Mouse (Mus musculus): Measurements from ENCODE around the gene Cse1l. TPM values are rescaled to one million over a fixed set of nuclear protein-coding genes. Genes with fewer than 3 reads are reported as not detected.

The Cse1l gene
- polyA plus RNA-seq, 1 experiment from 2014 or later, result 101 TPM

GRCm38 (mm10) chr2:166906523-166907182 is 813 bp downstream of the Cse1l start:
- H3K27me3 ChIP-seq, result no peaks in the 10 kb centered on the region
- peak overlapping the region; percentile 95 for H3K4me2 ChIP-seq (replicated peaks)
- H3K36me3 ChIP-seq, result no peaks in the 10 kb centered on the region
- peak; percentile 52 for ATAC-seq (replicated peaks)
- peak overlapping the region; percentile 100 for H3K27ac ChIP-seq (replicated peaks)
- under 1% methylated on average over 28 of the region's 28 CpGs for WGBS
- peaks cover 16% of the 10 kb centered on the region for H3K4me1 ChIP-seq
- peak overlapping the region; percentile 99 for H3K4me3 ChIP-seq
- H3K9ac ChIP-seq (replicated peaks), result peak overlapping the region; percentile 95
- H3K9me3 ChIP-seq, result no peaks in the 10 kb centered on the region

GRCm38 (mm10) chr2:166909729-166910128 is 3.9 kb downstream of the Cse1l start:
- Histone ChIP-seq H3K27ac (replicated peaks) (no peak overlapping the region), H3K27me3 (no peaks in the 10 kb centered on the region), H3K9me3 (no peaks in the 10 kb centered on the region)

GRCm38 (mm10) chr2:166910536-166910935 is 4.7 kb downstream of the Cse1l start:
- 92% methylated on average over 8 of the region's 8 CpGs for WGBS
- Histone ChIP-seq H3K9me3 (no peaks in the 10 kb centered on the region), H3K4me2 (replicated peaks) (no peak overlapping the region), H3K27me3 (no peaks in the 10 kb centered on the region), H3K4me3 (no peak overlapping the region), H3K27ac (replicated peaks) (no peak overlapping the region), H3K4me1 (peaks cover 16% of the 10 kb centered on the region), H3K9ac (replicated peaks) (no peak overlapping the region), H3K36me3 (no peaks in the 10 kb centered on the region)
- ATAC-seq (replicated peaks), result no peak

More at GRCm38 (mm10) chr2:166909729-166910128, 3.9 kb downstream of the Cse1l start:
- ATAC-seq (replicated peaks), result no peak
- Histone ChIP-seq H3K9ac (replicated peaks) (no peak overlapping the region), H3K4me2 (replicated peaks) (no peak overlapping the region), H3K4me3 (no peak overlapping the region), H3K36me3 (no peaks in the 10 kb centered on the region), H3K4me1 (peaks cover 16% of the 10 kb centered on the region)
- 96% methylated on average over 3 of the region's 3 CpGs for WGBS

GRCm38 (mm10) chr2:166923971-166924370 is 18.1 kb downstream of the Cse1l start:
- Histone ChIP-seq H3K27me3 (no peaks in the 10 kb centered on the region), H3K4me2 (replicated peaks) (no peak overlapping the region), H3K4me3 (no peak overlapping the region), H3K27ac (replicated peaks) (no peak overlapping the region), H3K9me3 (no peaks in the 10 kb centered on the region), H3K9ac (replicated peaks) (no peak overlapping the region), H3K36me3 (peaks cover 66% of the 10 kb centered on the region), H3K4me1 (no peaks in the 10 kb centered on the region)
- WGBS, result 90% methylated on average over 2 of the region's 2 CpGs
- no peak for ATAC-seq (replicated peaks)

GRCm38 (mm10) chr2:166933943-166934342 is 28.1 kb downstream of the Cse1l start:
- no peak overlapping the region for H3K4me3 ChIP-seq
- 95% methylated on average over 6 of the region's 6 CpGs for WGBS
- H3K4me2 ChIP-seq (replicated peaks), result no peak overlapping the region
- H3K27ac ChIP-seq (replicated peaks), result no peak overlapping the region
- peaks cover 70% of the 10 kb centered on the region for H3K36me3 ChIP-seq
- no peaks in the 10 kb centered on the region for H3K4me1 ChIP-seq
- ATAC-seq (replicated peaks), result no peak
- no peaks in the 10 kb centered on the region for H3K27me3 ChIP-seq
- H3K9me3 ChIP-seq, result no peaks in the 10 kb centered on the region
- no peak overlapping the region for H3K9ac ChIP-seq (replicated peaks)

- Histone ChIP-seq H3K27me3 (no peaks in the 10 kb centered on the region), H3K9me3 (no peaks in the 10 kb centered on the region), H3K27ac (replicated peaks) (no peak overlapping the region), H3K4me3 (no peak overlapping the region), H3K36me3 (peaks cover 70% of the 10 kb centered on the region), H3K9ac (replicated peaks) (no peak overlapping the region), H3K4me2 (replicated peaks) (no peak overlapping the region), H3K4me1 (no peaks in the 10 kb centered on the region)
- no peak for ATAC-seq (replicated peaks)
- WGBS, result 54% methylated on average over 5 of the region's 5 CpGs
Measured at GRCm38 (mm10) chr2:166934416-166934815, 28.6 kb downstream of the Cse1l start.

GRCm38 (mm10) chr2:166935582-166935981 is 29.7 kb downstream of the Cse1l start:
- no peak for ATAC-seq (replicated peaks)
- WGBS, result 90% methylated on average over 7 of the region's 7 CpGs
- peaks cover 68% of the 10 kb centered on the region for H3K36me3 ChIP-seq

GRCm38 (mm10) chr2:166936166-166936565 is 30.3 kb downstream of the Cse1l start:
- H3K4me2 ChIP-seq (replicated peaks), result no peak overlapping the region
- H3K36me3 ChIP-seq, result peaks cover 68% of the 10 kb centered on the region
- no peak overlapping the region for H3K27ac ChIP-seq (replicated peaks)
- WGBS, result 78% methylated on average over 2 of the region's 2 CpGs
- no peak overlapping the region for H3K4me3 ChIP-seq
- no peaks in the 10 kb centered on the region for H3K9me3 ChIP-seq
- H3K9ac ChIP-seq (replicated peaks), result no peak overlapping the region
- H3K27me3 ChIP-seq, result no peaks in the 10 kb centered on the region
- H3K4me1 ChIP-seq, result no peaks in the 10 kb centered on the region
- ATAC-seq (replicated peaks), result no peak

More at GRCm38 (mm10) chr2:166935582-166935981, 29.7 kb downstream of the Cse1l start:
- Histone ChIP-seq H3K4me1 (no peaks in the 10 kb centered on the region), H3K9me3 (no peaks in the 10 kb centered on the region), H3K27me3 (no peaks in the 10 kb centered on the region), H3K4me2 (replicated peaks) (no peak overlapping the region), H3K4me3 (no peak overlapping the region), H3K27ac (replicated peaks) (no peak overlapping the region), H3K9ac (replicated peaks) (no peak overlapping the region)

GRCm38 (mm10) chr2:166943146-166943545 is 37.3 kb downstream of the Cse1l start:
- Histone ChIP-seq H3K4me2 (replicated peaks) (no peak overlapping the region), H3K36me3 (peaks cover 88% of the 10 kb centered on the region), H3K4me3 (no peak overlapping the region), H3K27ac (replicated peaks) (no peak overlapping the region), H3K27me3 (no peaks in the 10 kb centered on the region), H3K9me3 (no peaks in the 10 kb centered on the region), H3K4me1 (no peaks in the 10 kb centered on the region), H3K9ac (replicated peaks) (no peak overlapping the region)
- no peak for ATAC-seq (replicated peaks)
- 87% methylated on average over 2 of the region's 2 CpGs for WGBS

- ATAC-seq (replicated peaks), result no peak
- WGBS, result 73% methylated on average over 1 of the region's 1 CpGs
- Histone ChIP-seq H3K27me3 (no peaks in the 10 kb centered on the region), H3K4me1 (no peaks in the 10 kb centered on the region), H3K27ac (replicated peaks) (no peak overlapping the region), H3K9me3 (no peaks in the 10 kb centered on the region), H3K4me3 (no peak overlapping the region), H3K36me3 (peaks cover 92% of the 10 kb centered on the region), H3K4me2 (replicated peaks) (no peak overlapping the region), H3K9ac (replicated peaks) (no peak overlapping the region)
Measured at GRCm38 (mm10) chr2:166944346-166944745, 38.5 kb downstream of the Cse1l start.

GRCm38 (mm10) chr2:166945456-166945855 is 39.6 kb downstream of the Cse1l start:
- Histone ChIP-seq H3K9me3 (no peaks in the 10 kb centered on the region), H3K27me3 (no peaks in the 10 kb centered on the region), H3K4me2 (replicated peaks) (no peak overlapping the region), H3K9ac (replicated peaks) (no peak overlapping the region), H3K27ac (replicated peaks) (no peak overlapping the region), H3K4me1 (no peaks in the 10 kb centered on the region), H3K4me3 (no peak overlapping the region), H3K36me3 (peaks cover 96% of the 10 kb centered on the region)
- 65% methylated on average over 4 of the region's 4 CpGs for WGBS
- ATAC-seq (replicated peaks), result no peak

GRCm38 (mm10) chr2:166948246-166948645 is 42.4 kb downstream of the Cse1l start:
- no peak for ATAC-seq (replicated peaks)
- H3K4me3 ChIP-seq, result no peak overlapping the region
- peaks cover 10% of the 10 kb centered on the region for H3K4me1 ChIP-seq
- H3K27ac ChIP-seq (replicated peaks), result no peak overlapping the region
- H3K9me3 ChIP-seq, result no peaks in the 10 kb centered on the region
- H3K9ac ChIP-seq (replicated peaks), result no peak overlapping the region
- no peak overlapping the region for H3K4me2 ChIP-seq (replicated peaks)
- no peaks in the 10 kb centered on the region for H3K27me3 ChIP-seq
- peaks cover 89% of the 10 kb centered on the region for H3K36me3 ChIP-seq
- WGBS, result 84% methylated on average over 1 of the region's 1 CpGs

GRCm38 (mm10) chr2:166948936-166949335 is 43.1 kb downstream of the Cse1l start:
- no peaks in the 10 kb centered on the region for H3K9me3 ChIP-seq
- H3K27ac ChIP-seq (replicated peaks), result no peak overlapping the region
- ATAC-seq (replicated peaks), result no peak
- 90% methylated on average over 10 of the region's 10 CpGs for WGBS
- H3K9ac ChIP-seq (replicated peaks), result no peak overlapping the region
- no peak overlapping the region for H3K4me3 ChIP-seq
- no peak overlapping the region for H3K4me2 ChIP-seq (replicated peaks)
- H3K27me3 ChIP-seq, result no peaks in the 10 kb centered on the region
- H3K36me3 ChIP-seq, result peaks cover 87% of the 10 kb centered on the region
- peaks cover 10% of the 10 kb centered on the region for H3K4me1 ChIP-seq

Measured in forebrain, embryonic 15.5 days (tissue).